Mouse (Mus musculus) CH12.LX (cell line): ENCODE data around the gene Arhgap45. TPM values are rescaled to one million over a fixed set of nuclear protein-coding genes. Genes with fewer than 3 reads are reported as not detected.

ENCODE experiments used
- DNase-seq: peaks from one replicate; pipeline ENCODE4 v3.0.0-alpha.2; 2013; ENCODE audit errors: extremely low read depth
- H3K27ac ChIP-seq: 2 replicates; pipeline ENCODE4 v1.5.1; 2012; ENCODE audit warnings: low read depth, mild to moderate bottlenecking, control low read depth, moderate library complexity; ENCODE audit not compliant: insufficient read depth
- H3K27me3 ChIP-seq: replicated peaks from 2 replicates; pipeline ENCODE3; 2012; ENCODE audit warnings: inconsistent platforms
- H3K36me3 ChIP-seq, 2 experiments: replicated peaks in 1 of 2; 2 replicates each; pipeline versions ENCODE3 to v1.6.1; 2012; ENCODE audit warnings: inconsistent platforms in 1 of 2, low read length in 1 of 2, mild to moderate bottlenecking in 1 of 2, mixed read lengths in 1 of 2, moderate library complexity in 1 of 2; ENCODE audit not compliant: control insufficient read depth in 1 of 2, insufficient read depth in 1 of 2
- H3K4me1 ChIP-seq, 2 experiments: 2 replicates each; pipeline ENCODE4 v1.6.1; 2012; ENCODE audit warnings: inconsistent platforms in 1 of 2, moderate library complexity in 1 of 2; ENCODE audit not compliant: insufficient read depth in 2 of 2, control insufficient read depth in 1 of 2
- H3K4me2 ChIP-seq: 2 replicates; pipeline ENCODE4 v1.6.1; 2012; ENCODE audit warnings: low read depth, mild to moderate bottlenecking, control low read depth; ENCODE audit not compliant: poor library complexity, insufficient read depth, severe bottlenecking
- H3K4me3 ChIP-seq, 3 experiments: fragments of 150-350 bp in 1 of 3; sonication (generic) in 1 of 3; replicated peaks in 1 of 3; 2 replicates each; pipeline versions ENCODE3 to v1.5.1; 2011 to 2012; ENCODE audit warnings: low read depth in 2 of 3, low read length in 2 of 3, mild to moderate bottlenecking in 2 of 3, moderate library complexity in 2 of 3, control low read depth in 1 of 3, improper control_type of control experiment in 1 of 3, inconsistent platforms in 1 of 3, mixed read lengths in 1 of 3; ENCODE audit not compliant: poor library complexity in 1 of 3
- H3K79me2 ChIP-seq: replicated peaks from 2 replicates; pipeline ENCODE4 v1.6.1; 2012; ENCODE audit warnings: mild to moderate bottlenecking, moderate library complexity; ENCODE audit not compliant: control insufficient read depth, poor library complexity, insufficient read depth, severe bottlenecking; ENCODE audit errors: extremely low read depth
- H3K9ac ChIP-seq: 2 replicates; pipeline ENCODE4 v1.6.1; 2012; ENCODE audit warnings: low read depth, mild to moderate bottlenecking, control low read depth, moderate library complexity; ENCODE audit not compliant: insufficient read depth
- H3K9me3 ChIP-seq: replicated peaks from 2 replicates; pipeline ENCODE3; 2012; ENCODE audit warnings: low read length, inconsistent platforms, mixed read lengths
- BHLHE40 ChIP-seq: IDR thresholded peaks from 2 replicates; pipeline ENCODE4 v1.6.1; 2011; ENCODE audit warnings: mild to moderate bottlenecking, low read depth, low read length, improper control_type of control experiment
- ETS1 ChIP-seq: conservative IDR thresholded peaks from 2 replicates; pipeline ENCODE4 v1.6.1; 2012; ENCODE audit warnings: low read depth, mild to moderate bottlenecking, inconsistent platforms, low read length, improper control_type of control experiment, moderate library complexity
- GABPA ChIP-seq: IDR thresholded peaks from 2 replicates; pipeline ENCODE4 v1.6.1; 2012; ENCODE audit warnings: low read depth, low read length, improper control_type of control experiment, inconsistent platforms; ENCODE audit not compliant: insufficient replicate concordance
- IRF4 ChIP-seq: IDR thresholded peaks from 2 replicates; pipeline ENCODE4 v1.6.1; 2014; ENCODE audit warnings: low read depth, mild to moderate bottlenecking, inconsistent platforms, low read length, improper control_type of control experiment
- JUN ChIP-seq: IDR thresholded peaks from 2 replicates; pipeline ENCODE4 v1.6.1; 2011; ENCODE audit warnings: low read depth, mild to moderate bottlenecking, low read length, improper control_type of control experiment, moderate library complexity; ENCODE audit not compliant: insufficient read depth
- MEF2A ChIP-seq: IDR thresholded peaks from 2 replicates; pipeline ENCODE4 v1.6.1; 2014; ENCODE audit warnings: low read depth, mild to moderate bottlenecking, inconsistent platforms, low read length, improper control_type of control experiment, borderline replicate concordance
- POLR2A ChIP-seq: IDR thresholded peaks from 2 replicates; pipeline ENCODE4 v1.6.1; 2011; ENCODE audit warnings: low read depth, mild to moderate bottlenecking, improper control_type of control experiment, low read length
- USF1 ChIP-seq: IDR thresholded peaks from 2 replicates; pipeline ENCODE4 v1.6.1; 2014; ENCODE audit warnings: low read depth, mild to moderate bottlenecking, inconsistent platforms, low read length, improper control_type of control experiment
- USF2 ChIP-seq: conservative IDR thresholded peaks from 2 replicates; pipeline ENCODE4 v1.6.1; 2011; ENCODE audit warnings: low read depth, low read length, improper control_type of control experiment
- ZKSCAN1 ChIP-seq: IDR thresholded peaks from 2 replicates; pipeline ENCODE4 v1.6.1; 2012; ENCODE audit warnings: low read depth, inconsistent platforms, low read length, improper control_type of control experiment, borderline replicate concordance
- dilution Hi-C: fragments of 300-500 bp; cut with MboI; formaldehyde crosslinking; loops from 2 replicates; pipeline ENCODE4 v1.14.3; 2020; ENCODE audit warnings: low sequenced_read_pairs; ENCODE audit not compliant: extremely low pct_unique_long_range_greater_than_20kb, extremely low pct_ligation_motif_present
- in situ Hi-C: fragments of 300-500 bp; cut with MboI; formaldehyde crosslinking; loops from 3 replicates; pipeline ENCODE4 v1.14.3; 2019; ENCODE audit warnings: low sequenced_read_pairs, low pct_ligation_motif_present, low pct_unique_long_range_greater_than_20kb, mixed read lengths
- polyA plus RNA-seq: library from polyadenylated mRNA; unstranded; fragments of >175 nt; gene quantifications from 2 replicates; pipeline ENCODE4 v1.2.1, GENCODE M21; 2012; ENCODE audit warnings: low read depth; ENCODE audit not compliant: insufficient read length
- total RNA-seq, 2 experiments: library from RNA; depleted of rRNA; stranded (reverse); fragments of 300-350 nt in 1 of 2; fragments of >200 nt in 1 of 2; gene quantifications; 2 replicates each; pipeline ENCODE4 v1.2.3; 2012 to 2014

Arhgap45 gene
- total and polyA plus RNA-seq, 3 experiments: 10.3 to 25.9 (median 20.2) TPM

GRCm38 (mm10) chr10:79976722-79977107 is 39.7 kb upstream of the Arhgap45 start:
- in situ Hi-C loops (no loop called here), dilution Hi-C loops (no loop called here)
- no peaks in the 10 kb centered on the region for H3K27me3 ChIP-seq
- H3K27ac ChIP-seq: no peak overlapping the region
- H3K79me2 ChIP-seq: peaks cover 13% of the 10 kb centered on the region
- TF ChIP-seq GABPA: no peak
- H3K9me3 ChIP-seq: peaks cover 17% of the 10 kb centered on the region
- H3K36me3 ChIP-seq: peaks cover 77 to 95% of the 10 kb centered on the region in 2 experiments
- H3K9ac ChIP-seq: no peak overlapping the region
- H3K4me1 ChIP-seq: peaks cover 13 to 21% of the 10 kb centered on the region in 2 experiments
- no peak overlapping the region for H3K4me2 ChIP-seq
- no peak overlapping the region for H3K4me3 ChIP-seq
- no peak for DNase-seq

- Histone ChIP-seq H3K79me2 (peaks cover 18% of the 10 kb centered on the region), H3K4me1 (peaks cover 15 to 25% of the 10 kb centered on the region in 2 experiments), H3K4me3 (no peak overlapping the region), H3K36me3 (peaks cover 77 to 94% of the 10 kb centered on the region in 2 experiments), H3K4me2 (no peak overlapping the region), H3K27me3 (no peaks in the 10 kb centered on the region), H3K9me3 (peaks cover 17% of the 10 kb centered on the region), H3K9ac (no peak overlapping the region), H3K27ac (no peak overlapping the region)
- TF ChIP-seq BHLHE40: no peak
- no peak for TF ChIP-seq ZKSCAN1
- no peak for DNase-seq
- dilution Hi-C loops: no loop called here
- in situ Hi-C loops: no loop called here
Observed at GRCm38 (mm10) chr10:79977324-79977723, 39.1 kb upstream of the Arhgap45 start.

GRCm38 (mm10) chr10:79978061-79978460 is 38.4 kb upstream of the Arhgap45 start:
- Histone ChIP-seq H3K36me3 (peaks cover 74 to 94% of the 10 kb centered on the region in 2 experiments), H3K4me1 (peaks cover 18 to 32% of the 10 kb centered on the region in 2 experiments), H3K27ac (no peak overlapping the region), H3K9me3 (peaks cover 17% of the 10 kb centered on the region), H3K9ac (no peak overlapping the region), H3K4me3 (no peak overlapping the region), H3K4me2 (no peak overlapping the region), H3K79me2 (peaks cover 26% of the 10 kb centered on the region), H3K27me3 (no peaks in the 10 kb centered on the region)
- in situ Hi-C loops: no loop called here
- DNase-seq: no peak
- no peak for TF ChIP-seq MEF2A
- TF ChIP-seq IRF4: no peak
- no peak for TF ChIP-seq USF1
- no peak for TF ChIP-seq ZKSCAN1
- TF ChIP-seq POLR2A: no peak
- TF ChIP-seq ETS1: no peak
- no peak for TF ChIP-seq USF2
- no peak for TF ChIP-seq JUN
- dilution Hi-C loops: no loop called here
